Mouse (Mus musculus): Measurements from ENCODE around the gene Ap2b1. TPM values are rescaled to one million over a fixed set of nuclear protein-coding genes. Genes with fewer than 3 reads are reported as not detected.

Ap2b1 gene
- polyA plus RNA-seq, 1 experiment, result 41.4 TPM

GRCm38 (mm10) chr11:83448021-83448926, 149.4 kb downstream of the Ap2b1 start:
- H3K27ac ChIP-seq (ENCODE audit: control insufficient read depth, insufficient read depth, low read length), result no peak overlapping the region
- no peak overlapping the region for H3K4me3 ChIP-seq (ENCODE audit: control insufficient read depth, insufficient read depth, low read length)
- TF ChIP-seq CTCF (IDR thresholded peaks at IDR 0.05; ENCODE audit: borderline replicate concordance, control insufficient read depth, extremely low read depth, insufficient read depth, low read length, poor library complexity), result no peak
- no peak for TF ChIP-seq POLR2A (IDR thresholded peaks at IDR 0.05; ENCODE audit: control insufficient read depth, extremely low read depth, insufficient read depth, low read length, poor library complexity)
- peaks cover 6% of the 10 kb centered on the region for H3K4me1 ChIP-seq (replicated peaks; ENCODE audit: control insufficient read depth, insufficient read depth, low read length)
- H3K36me3 ChIP-seq (ENCODE audit: control insufficient read depth, insufficient read depth, low read length), result no peaks in the 10 kb centered on the region
- no peak for DNase-seq
- 91% methylated on average over 16 of the region's 16 CpGs for WGBS
- 0 out of 2 replicates have a peak, but pooled peaks cover 4% of the 10 kb centered on the region for H3K27me3 ChIP-seq (ENCODE audit: control insufficient read depth, insufficient read depth, low read length)

GRCm38 (mm10) chr11:83448927-83449236, 150.1 kb downstream of the Ap2b1 start:
- DNase-seq, result no peak
- H3K27ac ChIP-seq (ENCODE audit: control insufficient read depth, insufficient read depth, low read length), result no peak overlapping the region
- no peak overlapping the region for H3K4me3 ChIP-seq (ENCODE audit: control insufficient read depth, insufficient read depth, low read length)
- H3K4me1 ChIP-seq (replicated peaks; ENCODE audit: control insufficient read depth, insufficient read depth, low read length), result peaks cover 6% of the 10 kb centered on the region
- no peaks in the 10 kb centered on the region for H3K36me3 ChIP-seq (ENCODE audit: control insufficient read depth, insufficient read depth, low read length)
- 0 out of 2 replicates have a peak, but pooled peaks cover 4% of the 10 kb centered on the region for H3K27me3 ChIP-seq (ENCODE audit: control insufficient read depth, insufficient read depth, low read length)
- TF ChIP-seq CTCF (IDR thresholded peaks at IDR 0.05; ENCODE audit: borderline replicate concordance, control insufficient read depth, extremely low read depth, insufficient read depth, low read length, poor library complexity) (no peak), POLR2A (IDR thresholded peaks at IDR 0.05; ENCODE audit: control insufficient read depth, extremely low read depth, insufficient read depth, low read length, poor library complexity) (no peak)

- Histone ChIP-seq H3K4me1 (replicated peaks; ENCODE audit: control insufficient read depth, insufficient read depth, low read length) (peaks cover 6% of the 10 kb centered on the region), H3K27ac (ENCODE audit: control insufficient read depth, insufficient read depth, low read length) (no peak overlapping the region), H3K4me3 (ENCODE audit: control insufficient read depth, insufficient read depth, low read length) (no peak overlapping the region), H3K27me3 (ENCODE audit: control insufficient read depth, insufficient read depth, low read length) (0 out of 2 replicates have a peak, but pooled peaks cover 4% of the 10 kb centered on the region), H3K36me3 (ENCODE audit: control insufficient read depth, insufficient read depth, low read length) (no peaks in the 10 kb centered on the region)
- WGBS, result 73% methylated on average over 4 of the region's 4 CpGs
- no peak for DNase-seq
- TF ChIP-seq POLR2A (IDR thresholded peaks at IDR 0.05; ENCODE audit: control insufficient read depth, extremely low read depth, insufficient read depth, low read length, poor library complexity), result no peak
- TF ChIP-seq CTCF (IDR thresholded peaks at IDR 0.05; ENCODE audit: borderline replicate concordance, control insufficient read depth, extremely low read depth, insufficient read depth, low read length, poor library complexity), result no peak
Observed at GRCm38 (mm10) chr11:83449298-83449697, 150.5 kb downstream of the Ap2b1 start.

- Histone ChIP-seq H3K27me3 (ENCODE audit: control insufficient read depth, insufficient read depth, low read length) (no peaks in the 10 kb centered on the region), H3K4me1 (replicated peaks; ENCODE audit: control insufficient read depth, insufficient read depth, low read length) (0 out of 2 replicates have a peak, but pooled peaks cover 2% of the 10 kb centered on the region), H3K36me3 (ENCODE audit: control insufficient read depth, insufficient read depth, low read length) (no peaks in the 10 kb centered on the region), H3K27ac (ENCODE audit: control insufficient read depth, insufficient read depth, low read length) (no peak overlapping the region), H3K4me3 (ENCODE audit: control insufficient read depth, insufficient read depth, low read length) (no peak overlapping the region)
- whole genome bisulfite sequencing, result 73% methylated on average over 1 of the region's 1 CpGs
- no peak for TF ChIP-seq CTCF (IDR thresholded peaks at IDR 0.05; ENCODE audit: borderline replicate concordance, control insufficient read depth, extremely low read depth, insufficient read depth, low read length, poor library complexity)
- no peak for TF ChIP-seq POLR2A (IDR thresholded peaks at IDR 0.05; ENCODE audit: control insufficient read depth, extremely low read depth, insufficient read depth, low read length, poor library complexity)
- DNase-seq, result no peak
Observed at GRCm38 (mm10) chr11:83450550-83450949, 151.7 kb downstream of the Ap2b1 start.

- TF ChIP-seq POLR2A (IDR thresholded peaks at IDR 0.05; ENCODE audit: control insufficient read depth, extremely low read depth, insufficient read depth, low read length, poor library complexity) (no peak), CTCF (IDR thresholded peaks at IDR 0.05; ENCODE audit: borderline replicate concordance, control insufficient read depth, extremely low read depth, insufficient read depth, low read length, poor library complexity) (no peak)
- Histone ChIP-seq H3K4me3 (ENCODE audit: control insufficient read depth, insufficient read depth, low read length) (no peak overlapping the region), H3K4me1 (replicated peaks; ENCODE audit: control insufficient read depth, insufficient read depth, low read length) (0 out of 2 replicates have a peak, but pooled peaks cover 2% of the 10 kb centered on the region), H3K27ac (ENCODE audit: control insufficient read depth, insufficient read depth, low read length) (no peak overlapping the region), H3K36me3 (ENCODE audit: control insufficient read depth, insufficient read depth, low read length) (no peaks in the 10 kb centered on the region), H3K27me3 (ENCODE audit: control insufficient read depth, insufficient read depth, low read length) (no peaks in the 10 kb centered on the region)
- 93% methylated on average over 10 of the region's 10 CpGs for WGBS
- no peak for DNase-seq
Observed at GRCm38 (mm10) chr11:83451281-83451680, 152.5 kb downstream of the Ap2b1 start.

- DNase-seq, result no peak
- Histone ChIP-seq H3K4me3 (ENCODE audit: control insufficient read depth, insufficient read depth, low read length) (no peak overlapping the region), H3K27ac (ENCODE audit: control insufficient read depth, insufficient read depth, low read length) (no peak overlapping the region), H3K4me1 (replicated peaks; ENCODE audit: control insufficient read depth, insufficient read depth, low read length) (0 out of 2 replicates have a peak, but pooled peaks cover 2% of the 10 kb centered on the region), H3K27me3 (ENCODE audit: control insufficient read depth, insufficient read depth, low read length) (no peaks in the 10 kb centered on the region), H3K36me3 (ENCODE audit: control insufficient read depth, insufficient read depth, low read length) (no peaks in the 10 kb centered on the region)
- TF ChIP-seq CTCF (IDR thresholded peaks at IDR 0.05; ENCODE audit: borderline replicate concordance, control insufficient read depth, extremely low read depth, insufficient read depth, low read length, poor library complexity), result no peak
- TF ChIP-seq POLR2A (IDR thresholded peaks at IDR 0.05; ENCODE audit: control insufficient read depth, extremely low read depth, insufficient read depth, low read length, poor library complexity), result no peak
- WGBS, result 10% methylated on average over 4 of the region's 4 CpGs
Observed at GRCm38 (mm10) chr11:83454548-83454947, 155.7 kb downstream of the Ap2b1 start.

Other genes starting within 250 kb of the Ap2b1 start
- 40.6 and 44.7 TPM in 2 replicates for gene Slfn2, start 233.9 kb upstream of the Ap2b1 start, polyA plus RNA-seq (2012; rRNA removed)
- gene Slfn1, start 182.2 kb upstream of the Ap2b1 start, polyA plus RNA-seq (2012; rRNA removed), result 16.3 and 24.3 TPM in 2 replicates
- 1.6 and 1.8 TPM in 2 replicates for gene Slfn4, start 123.8 kb upstream of the Ap2b1 start, polyA plus RNA-seq (2012; rRNA removed)
- gene Slfn3, start 107.7 kb upstream of the Ap2b1 start, polyA plus RNA-seq (2012; rRNA removed), result 2.7 and 3.0 TPM in 2 replicates
- not detected in 2 replicates for gene Slfn14, start 12.3 kb upstream of the Ap2b1 start, polyA plus RNA-seq (2012; rRNA removed)
- gene Pex12, start 3.6 kb downstream of the Ap2b1 start, polyA plus RNA-seq (2012; rRNA removed), result 8.5 and 9.2 TPM in 2 replicates
- 1.2 and 5.3 TPM in 2 replicates for gene Rasl10b, start 110.1 kb downstream of the Ap2b1 start, polyA plus RNA-seq (2012; rRNA removed)
- 0.10 and 0.12 TPM in 2 replicates for gene Gas2l2, start 130.4 kb downstream of the Ap2b1 start, polyA plus RNA-seq (2012; rRNA removed)
- gene 1700020L24Rik, start 138.7 kb downstream of the Ap2b1 start, polyA plus RNA-seq (2012; rRNA removed), result 1.9 and 2.0 TPM in 2 replicates
- gene Mmp28, start 164.0 kb downstream of the Ap2b1 start, polyA plus RNA-seq (2012; rRNA removed), result 6.0 and 8.2 TPM in 2 replicates
- gene Taf15, start 174.1 kb downstream of the Ap2b1 start, polyA plus RNA-seq (2012; rRNA removed), result 17.1 and 20.0 TPM in 2 replicates
- gene Heatr9, start 223.2 kb downstream of the Ap2b1 start, polyA plus RNA-seq (2012; rRNA removed), result 0.20 TPM in 1 of 2 replicates, not detected in the other
- gene Ccl5, start 231.5 kb downstream of the Ap2b1 start, polyA plus RNA-seq (2012; rRNA removed), result 526 and 777 TPM in 2 replicates

Measured in thymus, adult 2 months (tissue).